Mouse (Mus musculus): Measurements from ENCODE around the gene Zkscan3.
"Not testable (repeated sequence)": the region's sequence is repeated elsewhere in the genome, so short reads cannot be mapped to it uniquely, and the experiment has no call there.

DNA sequence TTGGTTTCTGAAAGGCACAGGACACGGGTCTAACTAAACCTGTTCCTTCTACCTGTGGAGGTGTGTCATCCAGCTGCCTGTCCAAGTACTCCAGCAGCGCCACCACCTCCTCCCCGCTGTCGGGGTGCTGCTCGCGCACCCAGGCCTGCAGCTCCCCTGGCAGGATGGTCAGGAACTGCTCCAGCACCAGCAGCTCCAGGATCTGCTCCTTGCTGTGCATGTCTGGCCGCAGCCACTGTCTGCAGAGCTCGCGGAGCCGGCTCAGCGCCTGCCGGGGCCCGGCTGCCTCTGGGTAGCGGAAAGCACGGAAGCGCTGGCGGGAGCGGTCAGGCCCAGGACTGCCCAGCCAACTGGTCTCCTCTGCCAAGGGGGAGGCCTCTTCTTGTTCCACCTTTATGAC, 6.5 kb downstream of the Zkscan3 start:
- TF ChIP-seq CTCF (IDR thresholded peaks at IDR 0.05; ENCODE audit: insufficient read depth, low read length); POLR2A (IDR thresholded peaks at IDR 0.05; ENCODE audit: borderline replicate concordance, extremely low read depth, low read depth, low read length): not testable (repeated sequence)
